Mouse (Mus musculus) left cerebral cortex, adult 8-10 months (tissue): ENCODE data around the gene Enox1. TPM values are rescaled to one million over a fixed set of nuclear protein-coding genes. Genes with fewer than 3 reads are reported as not detected.
A peak's percentile ranks its signal among the peaks of the same experiment; 100 is the strongest.

Experiments used
- DNase-seq, 2 experiments: peaks; one replicate each; pipeline ENCODE4 v3.0.0; 2022; ENCODE audit warnings: low spot score in 2 of 2
- total RNA-seq, 4 experiments: library from RNA; stranded (reverse); gene quantifications; 2 replicates each; pipeline ENCODE4 v1.2.4; 2022

Enox1 gene
- total RNA-seq, 4 experiments from 2014 or later, result 38.1 to 46.3 (median 40.3) TPM

DNA sequence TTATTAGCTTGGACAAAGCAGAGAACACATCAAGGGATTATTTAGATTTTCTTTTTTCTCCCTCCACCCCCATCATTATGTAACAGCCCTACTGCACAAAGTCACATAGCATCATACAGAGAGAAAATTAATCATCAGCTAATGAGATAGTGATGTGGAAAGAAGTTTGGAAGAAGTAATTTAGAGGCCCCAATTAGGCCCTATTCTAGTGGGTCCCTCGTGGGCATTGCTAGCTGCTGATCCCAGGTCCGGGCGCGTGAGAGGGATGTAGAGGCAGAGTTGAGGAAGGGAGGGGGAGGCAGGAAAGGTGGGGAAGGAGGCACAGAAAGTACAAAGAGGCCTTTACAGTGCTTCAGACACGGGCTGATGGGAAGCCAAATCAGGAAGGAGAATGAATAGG, 407.4 kb downstream of the Enox1 start:
- DNase-seq, result no peak

GRCm38 (mm10) chr14:77567120-77567519, 410.6 kb downstream of the Enox1 start:
- no peak for DNase-seq

DNA sequence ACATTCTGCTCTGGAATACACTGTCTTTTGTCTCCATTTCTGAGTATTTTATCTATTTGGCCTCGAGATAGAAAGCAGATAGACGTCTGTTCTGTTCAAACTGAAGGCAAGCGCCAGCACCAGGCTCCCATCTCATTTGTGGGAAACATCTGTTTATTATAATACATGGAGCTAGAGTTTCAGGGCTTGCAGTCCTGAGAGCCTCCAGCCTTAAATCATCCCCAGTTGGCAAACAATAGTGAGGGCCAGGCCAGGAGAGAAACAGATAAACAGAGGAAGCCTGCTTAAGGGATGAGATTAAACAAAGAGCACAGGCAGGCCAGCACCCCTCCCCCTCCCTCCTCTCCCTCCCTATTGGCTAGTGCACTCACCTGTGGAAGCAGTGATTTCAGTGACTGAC, 417.9 kb downstream of the Enox1 start:
- DNase-seq, result no peak

DNA sequence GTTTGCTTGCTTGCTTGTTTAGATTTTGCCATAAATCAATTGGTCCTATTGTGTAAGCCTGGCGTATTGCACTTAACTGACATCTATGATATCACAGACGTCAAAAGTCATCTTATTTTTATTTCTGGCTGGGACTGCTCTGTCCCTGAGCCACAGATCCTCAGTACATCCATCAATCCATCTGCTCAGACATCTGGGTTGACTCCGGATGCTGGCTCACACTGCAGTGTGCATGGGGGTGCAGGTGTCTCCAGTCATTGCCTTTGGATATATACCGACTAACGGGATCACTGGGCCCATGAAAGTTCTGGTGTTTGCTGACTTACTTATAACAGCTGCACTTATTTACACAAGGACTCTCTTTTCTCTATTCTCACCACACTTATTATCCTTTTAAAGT, 419.8 kb downstream of the Enox1 start:
- DNase-seq, result no peak

- DNase-seq, result no peak
Measured at GRCm38 (mm10) chr14:77577481-77578251, 421.1 kb downstream of the Enox1 start.

DNA sequence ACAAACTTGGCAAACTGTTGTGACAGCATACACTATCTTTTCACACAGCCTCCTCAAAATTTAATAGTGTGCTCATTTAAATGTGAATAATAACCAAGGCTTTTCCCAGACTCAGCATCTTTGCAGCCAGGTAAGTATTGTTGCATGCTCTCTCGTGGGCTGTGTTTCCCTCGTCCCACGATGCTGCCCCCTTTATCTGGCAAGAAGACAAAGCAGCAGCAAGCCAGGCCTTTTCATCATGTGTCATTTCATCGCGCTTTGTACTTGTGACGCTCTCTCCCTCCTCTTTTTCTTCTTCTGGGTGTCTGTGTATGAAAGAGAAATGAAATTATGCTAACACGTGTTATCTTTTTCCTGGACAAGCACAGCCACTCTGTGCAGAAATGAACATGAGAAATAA, 421.8 kb downstream of the Enox1 start:
- DNase-seq, result no peak

DNA sequence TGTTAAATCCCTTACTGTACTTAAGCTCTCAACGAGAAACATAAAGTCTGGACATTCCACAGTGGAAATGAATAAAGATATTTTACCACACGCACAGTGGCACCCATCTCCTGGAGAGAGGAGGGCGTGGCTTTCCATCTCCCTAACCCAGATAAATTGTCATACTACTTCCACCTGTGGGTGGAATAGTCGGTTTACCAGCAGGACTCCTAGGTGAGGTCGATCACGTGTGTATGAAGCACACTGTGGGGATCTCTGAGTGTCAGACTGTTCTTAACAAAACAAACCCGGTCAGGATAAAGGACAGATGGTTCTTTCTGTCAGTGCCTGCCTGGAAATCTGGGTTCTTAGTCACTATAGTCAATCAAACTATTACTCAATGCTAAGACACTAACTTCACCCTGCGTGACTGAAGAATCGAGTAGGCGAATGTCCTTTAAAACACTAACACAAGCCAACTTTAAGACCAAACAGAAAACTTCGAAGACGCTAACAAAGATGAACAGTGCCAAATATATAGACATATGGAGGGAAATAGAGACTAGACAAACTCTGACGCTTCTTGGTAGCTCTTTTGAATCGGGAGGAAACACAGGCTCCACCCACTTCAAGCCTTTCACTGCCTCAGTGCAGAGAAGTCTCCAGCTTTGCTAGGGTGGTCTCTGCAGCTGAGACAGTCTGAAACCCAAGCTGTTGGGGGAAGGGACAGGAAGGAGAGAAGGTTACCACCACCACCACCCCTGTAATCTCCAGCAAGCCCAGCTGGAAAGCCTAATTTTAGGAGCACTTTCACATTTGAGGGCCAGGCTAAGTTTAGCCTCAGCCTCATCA, 423.8 kb downstream of the Enox1 start:
- DNase-seq, result peak in 1 of 2 experiments; percentile 39

DNA sequence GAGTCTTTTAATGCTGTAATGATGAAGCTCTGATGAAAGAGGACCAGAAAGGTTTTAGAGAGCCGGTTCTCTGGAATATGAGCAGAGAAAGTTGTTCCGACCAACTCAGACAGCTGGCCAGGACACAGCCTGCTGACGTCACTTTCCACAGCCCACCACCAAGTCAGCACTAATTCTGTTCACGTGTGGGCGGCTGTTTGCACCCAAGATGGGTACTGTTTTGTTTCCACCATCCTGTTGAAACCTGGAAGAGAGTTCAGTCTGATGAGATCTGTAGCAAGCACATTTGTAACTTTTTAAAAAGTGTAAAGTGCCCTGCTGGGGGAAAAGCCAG, 424.3 kb downstream of the Enox1 start:
- DNase-seq, result peak; percentile 21 to 82

DNA sequence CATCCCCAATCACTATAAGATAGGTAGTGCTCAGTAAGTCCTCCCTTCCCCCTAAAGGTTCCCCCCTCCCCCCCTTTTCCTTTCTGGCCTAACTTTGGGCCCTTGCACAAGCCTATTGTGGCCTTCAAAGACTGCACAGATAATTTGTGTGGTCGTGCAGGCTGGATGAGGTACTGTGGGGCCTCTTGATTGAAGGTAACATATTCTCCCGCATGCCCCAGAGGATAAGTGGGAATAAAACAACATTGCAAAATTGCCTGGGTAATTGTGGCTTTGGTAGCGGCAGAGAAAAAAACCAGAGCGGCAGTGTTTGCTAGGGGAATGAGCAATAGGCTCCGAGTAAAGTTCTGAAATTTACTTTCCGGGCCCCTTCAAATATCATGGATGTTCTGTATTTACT, 425.1 kb downstream of the Enox1 start:
- no peak for DNase-seq

DNA sequence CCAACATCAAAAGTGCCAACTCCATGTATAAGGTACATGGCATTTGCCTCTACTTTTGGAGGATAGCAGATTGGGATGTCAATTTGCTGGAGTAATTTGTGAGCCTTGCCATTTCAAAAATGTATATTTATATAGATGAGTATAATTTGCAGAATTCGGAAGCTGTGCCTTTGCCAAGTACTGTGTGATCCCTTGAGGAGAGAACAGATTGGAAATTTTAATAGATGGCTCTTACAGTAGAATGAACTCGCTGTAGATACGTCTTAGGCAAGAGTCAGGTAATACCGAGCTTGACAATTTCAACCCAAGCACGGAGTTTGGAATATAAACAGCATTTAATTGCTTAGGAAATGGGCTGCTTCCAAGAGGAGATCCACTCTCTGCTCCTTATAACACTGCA, 427.9 kb downstream of the Enox1 start:
- DNase-seq, result no peak

DNA sequence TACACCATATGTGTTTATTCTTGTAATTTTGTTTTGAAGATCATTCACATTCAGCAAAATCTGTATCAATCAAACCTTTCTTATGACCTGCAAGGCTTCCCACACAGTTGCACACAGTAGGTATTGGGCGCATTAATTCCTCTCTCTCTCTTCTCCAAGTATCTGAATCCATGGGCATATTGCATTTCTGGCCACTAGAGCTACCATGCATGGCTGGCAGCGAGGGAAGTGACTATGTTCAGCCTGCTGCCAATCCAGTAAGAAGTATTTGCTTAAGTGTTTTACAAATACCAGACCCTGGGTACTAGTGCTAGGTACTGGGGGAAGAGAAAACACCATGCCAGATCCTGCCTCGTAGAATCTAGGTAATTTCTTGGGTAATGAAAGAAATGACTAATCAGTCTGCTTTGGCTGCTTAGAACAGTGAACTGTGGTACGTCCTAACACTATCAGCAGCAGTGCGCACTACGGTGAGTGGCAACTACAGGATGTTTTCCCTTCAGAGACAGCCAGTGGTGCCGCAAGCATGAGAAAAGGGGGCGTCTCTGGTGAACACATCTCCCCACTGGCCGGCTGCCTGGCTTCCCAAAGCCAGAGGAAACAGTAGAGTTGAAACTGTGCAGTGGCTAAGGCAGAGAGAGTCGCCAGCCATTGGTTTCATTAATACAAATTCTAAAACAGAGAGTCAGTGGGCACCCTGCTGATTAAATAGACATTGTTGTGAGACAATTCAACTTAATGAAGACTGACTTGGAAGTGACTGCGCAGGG, 428.7 kb downstream of the Enox1 start:
- DNase-seq, result no peak

DNA sequence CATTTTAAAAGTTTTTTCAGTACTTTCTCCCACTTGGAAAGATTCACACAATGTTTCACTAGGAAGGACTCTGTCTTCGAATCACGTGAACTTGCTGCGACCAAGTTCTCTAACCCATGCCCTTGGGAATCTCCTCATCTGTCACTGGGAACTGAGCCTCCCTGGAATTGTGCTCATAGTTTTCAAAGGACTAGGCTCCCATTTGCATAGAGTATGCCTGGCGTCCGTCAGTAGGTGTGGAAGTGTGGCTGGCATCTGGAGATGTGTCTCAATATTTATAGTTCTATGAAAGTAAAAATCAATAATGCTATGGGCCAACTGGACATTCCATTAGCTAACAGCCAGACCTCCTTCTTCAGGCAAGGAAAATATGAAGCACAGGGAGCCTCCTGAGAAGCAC, 429.5 kb downstream of the Enox1 start:
- no peak for DNase-seq

DNA sequence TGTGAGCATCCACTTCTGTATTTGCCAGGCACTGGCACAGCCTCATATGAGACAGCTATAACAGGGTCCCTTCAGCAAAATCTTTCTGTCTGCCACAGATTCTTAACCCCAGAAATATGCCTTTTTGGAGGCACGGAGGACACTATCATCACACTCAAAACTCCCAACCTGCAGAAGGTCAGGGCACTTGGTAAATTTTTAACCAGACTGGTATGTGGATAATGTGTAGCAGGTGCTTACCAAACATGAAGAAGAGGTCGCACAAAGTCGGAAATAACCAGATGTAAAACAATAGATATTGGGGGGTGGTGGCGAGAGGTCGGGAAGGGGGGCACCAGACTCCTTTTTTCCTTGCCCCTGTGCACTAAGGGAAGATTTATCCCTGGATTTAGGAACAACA, 430.6 kb downstream of the Enox1 start:
- no peak for DNase-seq

- DNase-seq, result no peak
Measured at GRCm38 (mm10) chr14:77593136-77593838, 436.7 kb downstream of the Enox1 start.

DNA sequence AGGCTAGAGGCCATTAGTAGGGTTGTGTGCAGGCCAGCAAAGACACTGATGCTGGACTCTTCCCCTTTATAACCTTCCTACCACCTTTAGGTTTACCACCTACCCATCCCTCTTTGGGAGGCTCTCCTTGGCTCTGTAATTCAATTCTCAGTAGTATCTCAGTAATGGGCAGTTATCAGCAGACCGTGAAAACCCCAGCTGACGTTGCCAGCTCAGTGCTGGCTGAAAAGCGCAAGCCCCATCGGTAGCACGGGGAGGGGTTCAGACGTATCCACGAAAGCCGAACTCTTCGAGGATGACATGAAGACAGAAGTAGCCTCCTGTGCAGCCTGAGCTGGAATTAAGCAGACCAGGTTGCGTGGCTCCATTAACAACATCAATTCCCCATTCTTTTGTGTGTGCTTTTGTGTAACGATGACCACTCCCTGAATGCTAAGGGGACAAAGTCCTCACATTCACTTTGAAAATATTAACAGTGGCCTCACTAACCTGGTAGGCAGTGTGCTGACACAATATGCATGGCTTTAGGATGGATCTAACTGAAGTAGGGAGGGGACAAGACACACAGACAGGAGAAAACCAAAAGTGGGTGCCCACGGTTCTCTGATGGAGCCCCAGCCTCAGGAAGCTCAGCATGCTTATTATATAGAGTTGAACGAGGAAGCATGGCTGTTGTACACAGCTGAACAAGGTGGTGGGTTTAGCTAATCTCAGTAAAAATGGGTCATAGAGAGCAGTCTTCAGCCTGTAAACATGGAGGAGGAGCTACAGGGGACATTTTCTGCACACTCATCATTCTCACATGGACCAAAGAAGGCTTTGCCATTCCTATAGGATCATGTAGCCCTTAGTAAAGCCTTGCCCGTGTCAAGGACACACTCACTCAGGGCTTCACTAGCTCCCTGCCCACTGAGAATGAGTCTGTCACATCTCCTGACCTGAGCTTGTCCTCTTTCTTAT, 439.9 kb downstream of the Enox1 start:
- DNase-seq, result no peak

GRCm38 (mm10) chr14:77599016-77599704, 442.6 kb downstream of the Enox1 start:
- no peak for DNase-seq

GRCm38 (mm10) chr14:77600773-77601172, 444.2 kb downstream of the Enox1 start:
- DNase-seq, result no peak

- no peak for DNase-seq
Measured at GRCm38 (mm10) chr14:77601446-77601845, 444.9 kb downstream of the Enox1 start.

GRCm38 (mm10) chr14:77608182-77608839, 451.7 kb downstream of the Enox1 start:
- peak in 1 of 2 experiments; percentile 70 for DNase-seq
